Mouse (Mus musculus): ENCODE results near the gene Arhgap35.

GRCm38 (mm10) chr7:16614171-16614887 is 464 bp downstream of the Arhgap35 start:
- no peak for TF ChIP-seq CTCF (conservative IDR thresholded peaks at IDR 0.05; ENCODE audit: insufficient read depth, insufficient read length, low read depth, low read length)
- no peak for TF ChIP-seq POLR2A (IDR thresholded peaks at IDR 0.05; ENCODE audit: low read depth, low read length)
